ENCODE assay signal across 9 mouse cellular contexts in genomic region chr1:93115471-93115870, GRCm38 (mm10). TPM values are rescaled to one million over a fixed set of nuclear protein-coding genes. Genes with fewer than 3 reads are reported as not detected.
DNase-seq lines count a peak whose midpoint lies in the region; ATAC-seq and TF ChIP-seq lines count a peak whose summit lies in the region.
"Had no signal": no experiment of that assay in that cellular context is flagged by ENCODE, and none has a peak within 500 bp of the region (broad histone marks: within the 10 kb centered on the region; RNA-seq: fewer than 3 reads in every experiment).

No protein-coding gene starts in this region.

- H3K4me2 ChIP-seq in liver, embryonic 14.5 days (ENCODE audit: low read depth) = peak overlapping the region; percentile 11; the same call in 1 of the 2 replicates

- no peak overlapping the region for H3K27ac ChIP-seq in cerebellum, adult 2 months (ENCODE audit: insufficient read depth, low read length)
- H3K27ac ChIP-seq in liver, embryonic 14.5 days = no peak overlapping the region

- no peak for TF ChIP-seq CTCF in cerebellum, adult 2 months (IDR thresholded peaks at IDR 0.05; ENCODE audit: borderline replicate concordance, insufficient read depth, low read depth, low read length)
- TF ChIP-seq CTCF in liver, embryonic 14.5 days (IDR thresholded peaks at IDR 0.05; ENCODE audit: low read depth) = no peak

- H3K4me1 ChIP-seq in cerebellum, adult 2 months (ENCODE audit: control insufficient read depth, insufficient read depth, low read length) = no peaks in the 10 kb centered on the region
- H3K4me1 ChIP-seq in liver, embryonic 14.5 days (replicated peaks; ENCODE audit: control insufficient read depth in 2 of 2, insufficient read depth in 2 of 2, low read length in 1 of 2) = no peaks in the 10 kb centered on the region

- H3K27me3 ChIP-seq in cerebellum, adult 2 months (ENCODE audit: control insufficient read depth, insufficient read depth, low read length) = no peaks in the 10 kb centered on the region
- no peaks in the 10 kb centered on the region for H3K27me3 ChIP-seq in liver, embryonic 14.5 days (ENCODE audit: control insufficient read depth, insufficient read depth, low read length)

- WGBS in cerebellum, adult 2 months = 14% methylated on average over 13 of the region's 13 CpGs
- WGBS in liver, embryonic 14.5 days (ENCODE audit: insufficient replicate concordance) = 38% methylated on average over 9 of the region's 13 CpGs

- H3K36me3 ChIP-seq in liver, embryonic 14.5 days (replicated peaks; ENCODE audit: control insufficient read depth, insufficient read depth, low read depth) = no peaks in the 10 kb centered on the region

- ATAC-seq in liver, embryonic 14.5 days (ENCODE audit: insufficient read depth) = no peak
- no peak for ATAC-seq in granulocyte monocyte progenitor cell, adult 5-6 weeks (replicated peaks; ENCODE audit: poor library complexity, severe bottlenecking)

- no peak for TF ChIP-seq POLR2A in cerebellum, adult 2 months (IDR thresholded peaks at IDR 0.05; ENCODE audit: borderline replicate concordance, insufficient read depth, low read length)

- no peaks in the 10 kb centered on the region for H3K9me3 ChIP-seq in liver, embryonic 14.5 days (ENCODE audit: control insufficient read depth, low read length)

- peak overlapping the region; percentile 55 for H3K4me3 ChIP-seq in cerebellum, adult 2 months (replicated peaks; ENCODE audit: insufficient read depth, low read depth, low read length)
- H3K4me3 ChIP-seq in liver, embryonic 14.5 days (ENCODE audit: insufficient read depth in 1 of 2, low read depth in 2 of 2, low read length in 2 of 2) = no peak overlapping the region

- DNase-seq in cerebellum, adult 2 months = no peak
- DNase-seq in cerebellum, postnatal 36 days = no peak
- peak; percentile 34 for DNase-seq in retina, embryonic 14.5 days (ENCODE audit: low spot score)
- no peak for DNase-seq in retina, postnatal 1 day
- no peak for DNase-seq in liver, embryonic 14.5 days (ENCODE audit: low read depth in 3 of 3, low spot score in 3 of 3)
- DNase-seq in cerebellum, postnatal 25 days = no peak
- DNase-seq in spleen, adult 18-20 months = no peak

- TF ChIP-seq EP300 in liver, embryonic 14.5 days (IDR thresholded peaks at IDR 0.05; ENCODE audit: low read depth) = no peak

- no peak overlapping the region for H3K9ac ChIP-seq in liver, embryonic 14.5 days (replicated peaks)

RNA-seq across cellular contexts. Expression of gene Kif1a, which starts 13.7 kb away (rescaled TPM):
- polyA plus RNA-seq in cerebellum, adult 2 months (2012; rRNA removed) = 290 and 291 TPM in 2 replicates
- 0.07 and 0.16 TPM in 2 replicates for polyA plus RNA-seq in liver, embryonic 14.5 days (2012; rRNA removed)
- 0.10 and 0.27 TPM in 2 replicates for polyA plus RNA-seq in liver, embryonic 14.5 days (2014; fragmentation: Nextera tagmentation; extraction: Ambion mirVana)
- not detected in 2 replicates for total RNA-seq in granulocyte monocyte progenitor cell, adult 5-6 weeks (2014; fragmentation: Nextera tagmentation)
- total RNA-seq in granulocyte monocyte progenitor cell, adult 5-6 weeks (2017) = not detected in 2 replicates

RNA-seq across cellular contexts. Expression of gene Agxt, which starts 19.6 kb away (rescaled TPM):
- not detected in 2 replicates for polyA plus RNA-seq in cerebellum, adult 2 months (2012; rRNA removed)
- 2.5 and 3.0 TPM in 2 replicates for polyA plus RNA-seq in liver, embryonic 14.5 days (2012; rRNA removed)
- polyA plus RNA-seq in liver, embryonic 14.5 days (2014; fragmentation: Nextera tagmentation; extraction: Ambion mirVana) = 8.4 and 9.4 TPM in 2 replicates
- not detected in 2 replicates for total RNA-seq in granulocyte monocyte progenitor cell, adult 5-6 weeks (2014; fragmentation: Nextera tagmentation)
- not detected in 2 replicates for total RNA-seq in granulocyte monocyte progenitor cell, adult 5-6 weeks (2017)
- total RNA-seq: adrenal gland, postnatal 36 days had no signal

RNA-seq across cellular contexts. Expression of gene 2310007B03Rik, which starts 45.3 kb away (rescaled TPM):
- polyA plus RNA-seq in cerebellum, adult 2 months (2012; rRNA removed) = 0.10 TPM in 1 of 2 replicates, not detected in the other
- 0.07 and 0.11 TPM in 2 replicates for polyA plus RNA-seq in liver, embryonic 14.5 days (2012; rRNA removed)
- polyA plus RNA-seq in liver, embryonic 14.5 days (2014; fragmentation: Nextera tagmentation; extraction: Ambion mirVana) = 0.09 and 0.21 TPM in 2 replicates
- total RNA-seq in granulocyte monocyte progenitor cell, adult 5-6 weeks (2014; fragmentation: Nextera tagmentation) = not detected in 2 replicates
- total RNA-seq in granulocyte monocyte progenitor cell, adult 5-6 weeks (2017) = not detected in 2 replicates
- total RNA-seq: adrenal gland, postnatal 36 days had no signal

RNA-seq across cellular contexts. Expression of gene Crocc2, which starts 53.1 kb away (rescaled TPM):
- polyA plus RNA-seq in cerebellum, adult 2 months (2012; rRNA removed) = 0.28 and 0.54 TPM in 2 replicates
- 0.01 and 0.02 TPM in 2 replicates for polyA plus RNA-seq in liver, embryonic 14.5 days (2012; rRNA removed)
- not detected in 2 replicates for polyA plus RNA-seq in liver, embryonic 14.5 days (2014; fragmentation: Nextera tagmentation; extraction: Ambion mirVana)
- total RNA-seq in granulocyte monocyte progenitor cell, adult 5-6 weeks (2014; fragmentation: Nextera tagmentation) = not detected in 2 replicates
- total RNA-seq in granulocyte monocyte progenitor cell, adult 5-6 weeks (2017) = not detected in 2 replicates

Comparison
In these comparisons a context has a peak if more than half of its experiments do, and no peak if none do; other contexts are left out.
1. RNA of gene Kif1a, which starts 13.7 kb away (polyA plus RNA-seq): 290 to 291 TPM in cerebellum, adult 2 months; 0.07 to 0.27 TPM in liver, embryonic 14.5 days; every median in the first group is over 100 times any median in the second.